Mouse (Mus musculus): ENCODE results near the gene Klhl6. TPM values are rescaled to one million over a fixed set of nuclear protein-coding genes. Genes with fewer than 3 reads are reported as not detected.
"Not testable (repeated sequence)": the region's sequence is repeated elsewhere in the genome, so short reads cannot be mapped to it uniquely, and the experiment has no call there.

The Klhl6 gene
- polyA plus RNA-seq (2016; fragmentation: Nextera tagmentation; extraction: Ambion mirVana): 7.0 and 8.0 TPM in 2 replicates

DNA sequence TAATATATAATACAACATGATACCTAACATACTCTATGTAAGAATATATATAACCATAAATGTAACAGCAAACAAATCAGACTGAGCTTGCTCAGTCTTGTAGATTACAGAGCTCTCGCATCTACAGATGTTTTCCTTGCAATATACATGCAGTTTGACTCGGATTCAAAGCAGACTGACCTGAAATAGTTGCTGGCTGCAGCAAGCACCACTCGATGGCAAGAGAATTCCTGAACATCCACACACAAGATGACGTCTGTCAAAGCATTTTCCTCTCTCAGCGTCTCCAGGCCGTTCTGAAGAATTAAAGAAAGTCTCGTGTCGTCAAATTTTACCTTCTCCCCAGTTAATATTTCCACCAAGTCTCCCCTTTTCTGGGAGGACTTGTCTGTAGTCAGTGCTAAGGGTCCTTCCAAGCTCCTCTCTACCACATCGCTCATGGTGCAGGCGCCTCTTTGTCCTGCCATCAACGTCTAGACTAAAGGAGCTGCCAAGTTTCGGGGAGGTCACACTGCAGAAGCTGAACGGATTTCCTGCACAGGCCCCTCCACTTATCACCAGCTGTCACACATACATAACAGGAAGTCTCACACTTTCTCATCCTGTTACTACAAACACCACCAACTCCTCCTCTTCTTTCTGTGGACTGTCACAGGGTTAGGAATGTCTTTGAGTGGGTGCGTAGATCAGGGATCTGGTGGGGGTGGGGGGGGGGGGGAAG lies at the start of gene Klhl6:
Klhl6 (minus strand) TSS at position 501 of the 721 bp plus-strand sequence.
- H3K27ac ChIP-seq: no peak within 1 kb of the TSS

GRCm38 (mm10) chr16:20027241-20027640 lies 44.4 kb upstream of the Klhl6 start:
- not testable (repeated sequence) for H3K4me3 ChIP-seq; H3K27me3 ChIP-seq (ENCODE audit: low read depth, poor library complexity, severe bottlenecking); H3K36me3 ChIP-seq; H3K9me3 ChIP-seq (replicated peaks); H3K27ac ChIP-seq; H3K4me1 ChIP-seq; DNase-seq (ENCODE audit: low spot score)
- 97% methylated on average over 2 of the region's 4 CpGs for WGBS

More for the DNA sequence above, at the start of gene Klhl6:
- Histone ChIP-seq H3K27me3 (ENCODE audit: low read depth, poor library complexity, severe bottlenecking) (no peaks in the 10 kb centered on the region), H3K4me3 (no peak within 1 kb of the TSS), H3K9me3 (replicated peaks) (no peaks in the 10 kb centered on the region), H3K4me1 (peaks cover 2% of the 10 kb centered on the region; the same call in 1 of the 2 replicates), H3K36me3 (no peaks in the 10 kb centered on the region)
- DNase-seq (ENCODE audit: low spot score): no peak
- WGBS: 67% methylated on average over 14 of the region's 14 CpGs

DNA sequence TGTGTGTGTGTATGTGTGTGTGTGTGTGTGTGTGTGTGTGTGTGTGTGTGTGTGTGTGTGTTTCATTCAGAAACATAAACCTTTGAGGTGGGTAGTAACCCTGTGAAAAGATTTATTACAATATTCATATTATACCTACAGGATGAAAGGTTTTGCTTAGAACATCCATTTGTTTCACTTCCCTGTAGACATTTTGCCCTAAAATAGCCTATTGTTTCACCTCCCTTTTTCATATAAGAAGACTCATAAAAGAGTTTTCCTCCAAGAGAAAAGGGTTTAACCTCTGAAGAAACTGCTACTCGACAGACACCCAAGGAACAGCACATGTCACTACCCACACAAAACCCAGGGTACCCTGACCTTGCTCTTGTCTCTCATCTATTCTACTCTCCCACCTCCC lies 40.0 kb upstream of the Klhl6 start:
- Histone ChIP-seq H3K4me1 (no peaks in the 10 kb centered on the region), H3K27me3 (ENCODE audit: low read depth, poor library complexity, severe bottlenecking) (no peaks in the 10 kb centered on the region), H3K27ac (no peak overlapping the region), H3K36me3 (no peaks in the 10 kb centered on the region), H3K4me3 (no peak overlapping the region), H3K9me3 (replicated peaks) (no peaks in the 10 kb centered on the region)
- no peak for DNase-seq (ENCODE audit: low spot score)
- WGBS: 88% methylated on average over 1 of the region's 1 CpGs

- no peaks in the 10 kb centered on the region for H3K9me3 ChIP-seq (replicated peaks)
- no peaks in the 10 kb centered on the region for H3K4me1 ChIP-seq
- 60% methylated on average over 2 of the region's 2 CpGs for WGBS
- no peaks in the 10 kb centered on the region for H3K27me3 ChIP-seq (ENCODE audit: low read depth, poor library complexity, severe bottlenecking)
- DNase-seq (ENCODE audit: low spot score): no peak
- no peaks in the 10 kb centered on the region for H3K36me3 ChIP-seq
- no peak overlapping the region for H3K4me3 ChIP-seq
- H3K27ac ChIP-seq: no peak overlapping the region
These were observed 39.0 kb upstream of the Klhl6 start for GRCm38 (mm10) chr16:20021848-20022247.

- Histone ChIP-seq H3K4me3 (no peak overlapping the region), H3K27me3 (ENCODE audit: low read depth, poor library complexity, severe bottlenecking) (no peaks in the 10 kb centered on the region), H3K9me3 (replicated peaks) (no peaks in the 10 kb centered on the region), H3K27ac (no peak overlapping the region), H3K36me3 (no peaks in the 10 kb centered on the region), H3K4me1 (no peaks in the 10 kb centered on the region)
- no peak for DNase-seq (ENCODE audit: low spot score)
These were observed 29.8 kb upstream of the Klhl6 start for GRCm38 (mm10) chr16:20012647-20013046.

GRCm38 (mm10) chr16:20006066-20006465 lies 23.2 kb upstream of the Klhl6 start:
- no peak overlapping the region for H3K4me3 ChIP-seq
- no peak for DNase-seq (ENCODE audit: low spot score)
- no peaks in the 10 kb centered on the region for H3K36me3 ChIP-seq
- H3K27me3 ChIP-seq (ENCODE audit: low read depth, poor library complexity, severe bottlenecking): no peaks in the 10 kb centered on the region
- WGBS: 76% methylated on average over 1 of the region's 1 CpGs
- no peaks in the 10 kb centered on the region for H3K4me1 ChIP-seq
- no peak overlapping the region for H3K27ac ChIP-seq
- no peaks in the 10 kb centered on the region for H3K9me3 ChIP-seq (replicated peaks)

DNA sequence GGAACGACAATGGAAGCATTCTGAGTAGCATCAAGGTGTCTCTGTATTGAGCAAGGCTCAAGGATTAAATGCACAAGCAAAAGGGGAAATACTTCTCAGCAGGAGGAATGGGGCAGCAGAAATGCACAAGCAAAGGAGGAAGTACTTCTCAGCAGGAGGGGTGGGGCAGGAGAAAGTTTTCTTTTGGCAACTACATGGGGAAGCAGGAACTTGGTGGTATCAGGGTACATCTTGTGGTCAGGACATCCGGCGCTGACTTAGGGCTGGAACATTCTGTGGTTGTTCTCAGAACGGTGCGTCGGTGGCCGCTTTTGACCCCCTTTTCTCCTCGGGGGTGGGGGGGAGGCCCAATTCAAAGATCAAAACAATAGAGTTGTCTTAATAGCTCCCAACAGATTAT lies 17.4 kb upstream of the Klhl6 start:
- DNase-seq (ENCODE audit: low spot score); H3K9me3 ChIP-seq (replicated peaks); H3K36me3 ChIP-seq; H3K4me1 ChIP-seq; H3K4me3 ChIP-seq; H3K27ac ChIP-seq; H3K27me3 ChIP-seq (ENCODE audit: low read depth, poor library complexity, severe bottlenecking): not testable (repeated sequence)
- WGBS: 94% methylated on average over 8 of the region's 8 CpGs

GRCm38 (mm10) chr16:19997616-19998015 lies 14.8 kb upstream of the Klhl6 start:
- no peaks in the 10 kb centered on the region for H3K4me1 ChIP-seq
- no peak overlapping the region for H3K27ac ChIP-seq
- WGBS: 90% methylated on average over 7 of the region's 7 CpGs

DNA sequence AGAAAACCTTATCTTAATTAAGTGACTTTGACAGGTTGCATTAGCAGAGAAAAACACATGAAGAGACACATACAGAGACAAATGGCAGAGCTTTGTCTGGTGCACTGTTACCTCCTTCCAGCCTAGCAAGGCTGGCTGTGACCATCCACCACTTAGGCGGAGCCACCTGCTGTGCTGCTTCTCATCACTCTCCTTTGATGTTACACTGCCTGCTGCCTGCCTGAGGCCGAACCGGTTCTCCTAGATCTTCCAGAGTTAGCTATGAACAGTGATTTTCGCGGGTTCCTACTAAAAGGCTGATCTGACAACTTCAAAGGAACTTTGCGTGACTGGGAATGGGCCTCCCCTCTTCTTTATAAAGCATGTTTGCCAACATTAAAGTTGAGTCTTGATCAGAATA lies 14.1 kb upstream of the Klhl6 start:
- not testable (repeated sequence) for H3K27ac ChIP-seq; H3K36me3 ChIP-seq; DNase-seq (ENCODE audit: low spot score); H3K9me3 ChIP-seq (replicated peaks); H3K4me1 ChIP-seq; H3K4me3 ChIP-seq; H3K27me3 ChIP-seq (ENCODE audit: low read depth, poor library complexity, severe bottlenecking)
- WGBS: 5% methylated on average over 6 of the region's 6 CpGs

More at GRCm38 (mm10) chr16:19997616-19998015, 14.8 kb upstream of the Klhl6 start:
- no peak for DNase-seq (ENCODE audit: low spot score)
- Histone ChIP-seq H3K27me3 (ENCODE audit: low read depth, poor library complexity, severe bottlenecking) (no peaks in the 10 kb centered on the region), H3K9me3 (replicated peaks) (no peaks in the 10 kb centered on the region), H3K36me3 (no peaks in the 10 kb centered on the region), H3K4me3 (no peak overlapping the region)

DNA sequence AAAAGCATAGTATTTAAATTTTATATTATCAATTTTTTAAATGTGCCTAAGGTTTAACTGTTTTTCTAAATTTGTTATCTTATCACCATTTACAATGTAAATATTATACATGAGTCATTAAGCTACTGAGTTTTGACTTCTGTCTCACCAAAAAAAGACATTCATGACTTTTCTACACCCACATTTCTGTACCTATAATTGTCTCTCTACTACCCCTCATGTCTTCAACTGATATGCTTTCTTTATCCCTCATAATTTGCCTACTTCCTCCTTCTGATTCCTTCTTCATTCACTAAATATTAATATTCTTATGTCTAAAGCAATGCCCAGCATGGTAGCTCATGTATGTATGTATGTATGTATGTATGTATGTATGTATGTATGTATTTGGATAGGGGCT lies 13.0 kb upstream of the Klhl6 start:
- H3K4me1 ChIP-seq: no peaks in the 10 kb centered on the region
- no peaks in the 10 kb centered on the region for H3K36me3 ChIP-seq
- no peaks in the 10 kb centered on the region for H3K9me3 ChIP-seq (replicated peaks)
- no peak for DNase-seq (ENCODE audit: low spot score)
- H3K27me3 ChIP-seq (ENCODE audit: low read depth, poor library complexity, severe bottlenecking): no peaks in the 10 kb centered on the region
- H3K4me3 ChIP-seq: no peak overlapping the region
- no peak overlapping the region for H3K27ac ChIP-seq

DNA sequence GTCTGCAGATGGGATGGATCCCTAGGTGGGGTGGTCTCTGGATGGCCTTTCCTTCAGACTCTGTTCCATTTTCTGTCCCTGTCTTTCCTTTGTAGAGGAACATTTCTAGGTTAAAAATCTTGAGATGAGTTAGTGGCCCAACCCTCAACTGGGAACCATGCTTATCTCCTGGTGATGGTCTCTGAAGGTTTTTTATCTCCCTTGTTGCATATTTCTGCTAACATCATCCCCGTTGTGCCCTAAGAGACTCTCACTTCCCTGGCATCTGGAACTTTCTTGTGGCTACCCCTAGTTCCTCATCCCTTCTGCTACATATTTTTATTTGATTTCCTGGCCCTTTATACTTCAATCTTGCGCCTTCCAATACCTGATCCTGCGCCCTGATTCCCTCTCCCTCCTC lies 10.4 kb upstream of the Klhl6 start:
- H3K4me3 ChIP-seq: no peak overlapping the region
- no peaks in the 10 kb centered on the region for H3K27me3 ChIP-seq (ENCODE audit: low read depth, poor library complexity, severe bottlenecking)
- no peaks in the 10 kb centered on the region for H3K36me3 ChIP-seq
- DNase-seq (ENCODE audit: low spot score): no peak
- H3K9me3 ChIP-seq (replicated peaks): no peaks in the 10 kb centered on the region
- no peak overlapping the region for H3K27ac ChIP-seq
- no peaks in the 10 kb centered on the region for H3K4me1 ChIP-seq
- WGBS: 92% methylated on average over 3 of the region's 3 CpGs

DNA sequence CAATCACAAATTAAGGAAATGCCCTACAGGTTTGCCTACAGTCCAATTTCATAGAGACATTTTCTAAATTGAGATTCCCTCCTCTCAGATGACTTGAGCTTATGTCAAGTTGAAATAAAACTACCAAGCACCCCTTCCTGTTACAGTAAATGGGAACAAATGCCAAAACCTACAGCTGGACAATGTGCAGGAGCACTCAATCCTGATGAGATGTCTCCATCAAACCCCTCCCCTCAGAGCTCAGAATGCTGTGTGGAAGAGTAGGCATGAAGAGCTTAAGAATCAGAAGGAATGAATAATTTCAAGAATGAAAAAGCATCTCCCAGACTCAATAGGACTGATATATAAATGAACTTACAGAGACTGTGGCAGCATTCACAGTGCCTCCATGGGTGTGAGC lies 7.7 kb upstream of the Klhl6 start:
- Histone ChIP-seq H3K27me3 (ENCODE audit: low read depth, poor library complexity, severe bottlenecking) (no peaks in the 10 kb centered on the region), H3K27ac (no peak overlapping the region), H3K36me3 (no peaks in the 10 kb centered on the region), H3K9me3 (replicated peaks) (no peaks in the 10 kb centered on the region), H3K4me3 (no peak overlapping the region), H3K4me1 (no peaks in the 10 kb centered on the region)
- DNase-seq (ENCODE audit: low spot score): no peak

DNA sequence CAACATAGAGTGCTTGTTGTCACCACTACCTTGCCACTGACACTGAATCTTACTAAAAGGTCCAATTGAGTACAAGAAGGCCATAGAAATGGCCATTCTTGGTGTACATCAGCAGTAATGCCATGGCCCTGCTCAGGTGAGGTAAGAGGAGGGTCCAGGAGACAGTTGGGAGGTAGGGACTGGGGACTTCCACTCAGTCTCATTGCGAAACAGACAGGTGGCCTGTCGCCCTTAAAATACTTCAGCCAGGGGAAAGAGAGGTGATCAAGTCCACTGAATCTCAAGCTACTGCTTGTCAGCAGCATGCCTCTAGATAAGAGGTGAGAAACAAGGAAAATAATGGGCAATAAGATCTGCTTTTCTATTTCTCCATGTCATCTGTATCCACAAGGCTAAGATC lies 4.8 kb upstream of the Klhl6 start:
- Histone ChIP-seq H3K27me3 (ENCODE audit: low read depth, poor library complexity, severe bottlenecking) (no peaks in the 10 kb centered on the region), H3K4me3 (no peak overlapping the region), H3K9me3 (replicated peaks) (no peaks in the 10 kb centered on the region), H3K36me3 (no peaks in the 10 kb centered on the region), H3K4me1 (peaks cover 2% of the 10 kb centered on the region; the same call in 1 of the 2 replicates), H3K27ac (no peak overlapping the region)
- no peak for DNase-seq (ENCODE audit: low spot score)
- 93% methylated on average over 2 of the region's 2 CpGs for WGBS
